Mouse (Mus musculus): ENCODE results near the gene Trim28.

Gene Trim28

GRCm38 (mm10) chr7:13033451-13034147, 34.7 kb downstream of the Trim28 start:
- DNase-seq (ENCODE audit: low spot score in 2 of 2), result no peak

GRCm38 (mm10) chr7:13034148-13034977, 35.4 kb downstream of the Trim28 start, which contains the start of gene Chmp2a:
Gene Chmp2a, minus strand, starts transcription at chr7:13034807.
- peak; percentile 94 to 97 for DNase-seq (ENCODE audit: low spot score in 2 of 2)

DNA sequence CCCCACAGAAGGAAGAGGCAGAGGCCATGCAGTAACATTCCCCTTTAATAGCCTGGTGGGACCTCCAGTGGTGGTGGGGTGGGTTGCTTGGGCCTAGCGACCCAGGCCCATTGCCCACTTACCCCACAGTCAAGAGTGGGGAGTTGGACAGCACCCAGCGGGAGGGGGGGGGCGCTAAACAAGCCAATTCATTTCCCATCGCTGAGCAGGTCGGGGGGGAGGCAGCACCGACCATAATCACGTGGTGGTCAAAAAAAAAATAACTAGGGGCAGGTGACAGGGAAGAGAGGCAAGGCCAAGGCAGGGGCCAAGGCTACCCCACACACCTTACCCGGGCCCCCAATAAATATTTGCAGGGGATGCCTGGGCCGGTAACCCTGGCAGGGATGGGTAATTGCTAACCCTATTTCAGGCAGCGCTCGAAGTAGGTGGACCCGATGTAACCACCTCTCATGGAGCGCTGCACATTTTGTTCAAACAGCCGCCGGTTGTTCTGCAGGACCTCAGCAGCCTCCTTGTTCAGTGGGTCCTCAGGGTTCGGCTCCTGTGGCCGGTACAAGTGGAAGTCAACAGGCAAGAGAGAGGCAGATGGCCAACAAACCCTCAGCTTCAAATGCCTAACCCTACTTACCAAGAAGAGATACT, 36.4 kb downstream of the Trim28 start:
- no peak for DNase-seq (ENCODE audit: low spot score in 2 of 2)

GRCm38 (mm10) chr7:13036806-13037205, 37.9 kb downstream of the Trim28 start:
- no peak for DNase-seq (ENCODE audit: low spot score in 2 of 2)

DNA sequence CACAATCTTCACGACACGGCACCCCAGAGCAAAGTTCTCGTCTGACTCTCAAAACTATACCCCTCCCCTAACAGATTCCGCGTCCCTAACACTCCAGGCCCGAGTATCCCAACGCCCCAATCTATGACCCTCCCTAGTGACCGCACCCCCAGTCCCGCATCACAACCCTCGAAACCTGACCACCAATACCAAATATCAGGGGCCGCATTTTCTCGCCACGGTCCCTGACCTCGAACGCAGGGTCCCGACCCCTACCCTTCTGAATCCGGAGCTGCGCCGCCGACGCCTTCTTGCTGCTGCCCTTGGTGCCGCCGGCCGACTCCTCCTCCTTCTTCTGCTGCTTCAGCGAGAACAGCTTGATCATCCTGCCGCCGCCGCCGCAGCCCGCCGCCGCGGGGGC, 38.5 kb downstream of the Trim28 start:
- DNase-seq (ENCODE audit: low spot score in 2 of 2), result peak in 1 of 2 experiments; percentile 66

DNA sequence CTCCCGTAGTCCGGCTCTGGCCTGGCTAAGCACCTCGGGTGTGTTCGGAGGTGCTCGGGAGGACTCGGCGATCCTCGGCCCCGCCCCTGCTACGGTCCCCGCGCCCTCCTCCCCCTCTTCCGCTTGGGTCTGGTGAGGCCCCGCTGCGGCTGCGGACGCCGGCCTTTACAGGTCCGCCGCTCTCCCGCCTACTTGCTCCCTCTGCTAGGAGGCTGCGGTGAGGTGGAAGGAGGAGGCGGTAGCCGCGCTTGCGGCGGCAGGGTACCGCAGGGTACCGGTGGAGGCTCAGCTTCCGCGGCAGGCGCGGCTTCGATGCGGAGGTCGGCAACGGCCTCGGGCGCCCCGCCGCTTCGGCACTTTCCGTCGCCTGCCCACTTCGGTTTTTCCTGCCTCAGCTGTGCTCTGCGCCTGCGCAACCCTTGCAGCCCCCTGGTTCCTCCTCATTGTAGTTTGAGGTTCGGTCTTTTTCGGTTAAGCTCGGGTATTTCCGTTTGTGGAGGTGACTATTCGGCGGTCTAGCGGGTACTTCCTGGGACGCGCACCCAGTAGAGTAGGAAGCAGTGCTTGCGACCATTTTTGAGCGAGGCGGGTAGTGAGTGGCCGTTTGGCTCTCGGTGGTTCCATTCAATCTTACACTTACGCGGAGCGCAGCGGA, 39.1 kb downstream of the Trim28 start, which contains the start of gene Ube2m:
Gene Ube2m, minus strand, starts transcription at position 375 of the 655 bp plus-strand sequence.
- DNase-seq (ENCODE audit: low spot score in 2 of 2), result peak; percentile 98 to 99

DNA sequence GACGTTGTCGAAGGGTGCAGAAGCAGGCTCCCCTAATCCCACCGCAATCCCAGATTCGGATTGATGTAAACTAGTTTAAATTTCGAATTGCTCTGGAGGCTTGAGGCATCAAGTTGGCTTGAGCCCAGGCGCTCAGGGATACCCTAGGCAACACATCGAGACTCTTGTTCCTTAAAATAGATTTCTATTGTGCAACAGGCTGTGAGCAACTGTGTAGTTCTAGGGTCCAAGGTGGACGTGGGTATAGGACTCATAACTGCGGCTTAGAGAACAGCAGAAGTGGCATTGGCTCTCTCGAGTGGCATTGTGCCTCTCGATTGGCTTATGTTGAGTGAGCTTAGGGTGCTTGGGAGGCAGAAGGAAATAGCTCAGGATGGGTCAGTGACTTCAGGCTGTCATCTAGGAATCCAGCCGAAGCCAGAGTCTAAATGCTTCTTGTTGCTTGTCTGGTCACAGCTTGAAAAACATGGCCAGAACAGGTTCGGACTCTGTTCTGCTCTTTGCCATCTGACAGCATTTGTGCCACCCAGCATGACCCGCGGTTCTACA, 39.8 kb downstream of the Trim28 start:
- DNase-seq (ENCODE audit: low spot score in 2 of 2), result no peak

DNA sequence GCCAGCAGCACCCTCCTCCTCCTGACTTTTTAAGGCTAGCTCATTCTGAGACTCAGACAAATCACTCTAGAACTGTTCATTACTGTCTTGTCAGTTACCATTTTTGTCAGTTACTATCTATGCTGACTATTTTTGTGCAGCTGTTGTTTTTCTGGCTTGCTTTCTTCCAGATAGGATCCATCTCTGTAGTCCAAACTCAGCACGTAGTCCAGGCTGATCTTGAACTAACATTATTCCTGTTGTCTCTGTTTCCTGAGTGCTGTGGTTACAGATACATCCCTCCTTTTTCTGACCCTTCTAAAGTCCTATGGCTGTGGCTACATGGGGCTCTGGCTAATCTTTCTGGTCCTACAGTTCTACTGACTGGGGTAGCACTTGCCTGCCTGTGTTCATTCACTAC, 40.3 kb downstream of the Trim28 start:
- no peak for DNase-seq (ENCODE audit: low spot score in 2 of 2)

- DNase-seq (ENCODE audit: low spot score in 2 of 2), result no peak
Observed at GRCm38 (mm10) chr7:13041256-13041655, 42.3 kb downstream of the Trim28 start.

DNA sequence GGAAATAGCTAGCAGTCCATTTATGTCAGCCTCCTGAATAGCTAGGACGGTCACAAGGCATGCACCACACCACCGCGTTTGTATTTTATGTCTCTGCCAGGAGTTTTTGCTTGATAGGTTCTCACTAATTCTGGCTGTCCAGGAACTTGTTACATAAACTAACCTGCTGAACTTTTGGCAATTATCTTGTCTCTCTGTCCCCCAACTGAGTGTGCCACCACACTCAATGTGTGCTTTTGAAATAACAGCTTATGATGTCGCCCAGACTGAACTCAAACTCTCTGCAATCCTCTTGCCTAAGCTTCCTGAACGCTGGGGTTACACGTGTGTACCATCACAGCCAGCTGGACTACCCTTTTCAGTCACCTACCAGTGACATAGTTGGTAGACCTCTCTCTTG, 43.6 kb downstream of the Trim28 start:
- no peak for DNase-seq (ENCODE audit: low spot score in 2 of 2)

DNA sequence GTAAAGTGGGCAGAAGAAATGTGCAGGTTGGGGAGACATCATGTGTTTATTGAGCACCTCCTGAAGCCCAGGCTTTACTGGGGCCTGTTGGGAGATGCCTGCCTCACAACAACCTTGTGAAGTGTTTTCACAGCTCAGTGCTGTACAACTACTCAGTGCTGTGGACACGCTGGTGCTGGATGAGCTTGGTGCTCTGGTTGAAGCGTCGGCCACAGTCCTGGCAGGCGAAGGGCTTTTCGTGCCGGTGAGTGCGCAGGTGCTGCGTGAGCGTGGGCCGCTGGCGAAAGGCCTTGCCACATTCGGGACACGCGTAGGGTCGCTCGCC, 44.2 kb downstream of the Trim28 start:
- no peak for DNase-seq (ENCODE audit: low spot score in 2 of 2)

GRCm38 (mm10) chr7:13043445-13044253, 44.7 kb downstream of the Trim28 start:
- no peak for DNase-seq (ENCODE audit: low spot score in 2 of 2)

DNA sequence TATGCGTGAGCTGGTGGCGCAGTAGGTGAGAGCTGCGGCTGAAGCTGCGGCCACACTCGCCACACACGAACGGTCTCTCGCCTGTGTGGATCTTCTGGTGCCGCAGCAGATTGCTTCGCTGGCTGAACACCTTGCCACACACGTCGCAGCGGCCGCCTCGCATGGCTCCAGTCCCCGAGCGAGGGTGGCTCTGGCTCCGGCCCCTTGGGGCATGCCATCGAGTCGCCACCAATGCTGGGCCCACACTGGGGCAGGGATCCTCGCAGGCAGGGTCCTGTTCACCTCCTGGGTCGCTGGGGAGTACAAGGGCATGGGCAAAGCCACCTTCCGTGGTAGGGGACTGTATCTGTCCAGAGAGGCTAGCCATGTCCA, 45.3 kb downstream of the Trim28 start:
- DNase-seq (ENCODE audit: low spot score in 2 of 2), result no peak

DNA sequence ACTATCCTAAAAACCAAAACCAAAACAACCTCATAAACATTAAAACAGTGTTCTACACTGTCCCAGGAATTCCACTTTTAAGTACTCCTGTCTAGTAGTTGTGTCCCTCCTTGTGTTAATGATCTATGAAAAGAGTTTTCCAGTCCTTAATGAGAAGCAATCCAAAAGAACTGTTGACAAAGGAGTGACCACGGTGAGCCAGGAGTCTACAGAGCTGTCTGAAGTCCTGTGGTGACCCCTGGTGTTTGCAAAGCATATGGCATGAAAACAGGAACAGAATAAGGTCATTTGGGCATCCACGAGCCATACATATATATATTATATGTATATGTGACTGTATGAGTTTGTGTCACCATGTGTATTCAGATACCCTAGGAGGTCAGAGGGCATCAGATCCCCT, 47.2 kb downstream of the Trim28 start:
- DNase-seq (ENCODE audit: low spot score in 2 of 2), result no peak

DNA sequence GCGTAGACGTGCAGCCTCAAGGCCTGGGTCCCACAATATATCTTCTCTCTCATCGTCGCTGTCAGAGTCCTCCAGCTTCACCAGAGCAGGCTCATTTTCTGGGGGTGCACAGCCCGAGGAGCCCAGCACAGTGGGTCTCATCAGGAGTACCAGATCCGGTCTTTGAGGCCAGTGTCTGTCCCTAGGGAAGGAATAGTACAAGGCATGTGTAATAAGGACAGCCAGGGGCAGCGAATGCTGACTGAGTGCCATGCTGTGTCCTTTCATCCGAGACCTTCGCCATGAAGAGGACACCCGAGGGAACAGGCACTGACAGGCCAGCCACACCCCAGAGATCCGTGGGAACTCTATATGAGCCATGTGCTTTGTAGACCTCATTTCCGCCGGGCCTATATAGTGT, 54.1 kb downstream of the Trim28 start:
- DNase-seq (ENCODE audit: low spot score in 2 of 2), result no peak

DNA sequence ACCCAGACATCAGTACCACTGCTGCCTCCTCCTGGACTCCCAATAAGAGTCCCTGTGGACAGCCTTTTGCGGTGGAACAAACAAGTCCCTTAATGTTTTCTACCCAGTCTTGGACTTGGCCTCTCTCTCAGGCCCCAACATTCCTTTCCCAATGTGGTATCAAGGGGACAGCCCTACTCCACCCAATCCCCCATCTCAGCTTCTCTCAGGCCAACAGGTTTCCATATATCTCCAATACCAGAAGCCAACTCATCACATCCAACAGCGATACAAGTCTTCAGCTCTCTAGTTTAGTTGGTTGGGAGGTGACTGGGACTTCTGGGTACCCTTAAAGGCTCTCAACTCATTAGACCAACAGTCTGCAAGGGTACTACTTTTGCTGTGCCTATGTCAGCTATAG, 54.6 kb downstream of the Trim28 start:
- DNase-seq (ENCODE audit: low spot score in 2 of 2), result no peak

DNA sequence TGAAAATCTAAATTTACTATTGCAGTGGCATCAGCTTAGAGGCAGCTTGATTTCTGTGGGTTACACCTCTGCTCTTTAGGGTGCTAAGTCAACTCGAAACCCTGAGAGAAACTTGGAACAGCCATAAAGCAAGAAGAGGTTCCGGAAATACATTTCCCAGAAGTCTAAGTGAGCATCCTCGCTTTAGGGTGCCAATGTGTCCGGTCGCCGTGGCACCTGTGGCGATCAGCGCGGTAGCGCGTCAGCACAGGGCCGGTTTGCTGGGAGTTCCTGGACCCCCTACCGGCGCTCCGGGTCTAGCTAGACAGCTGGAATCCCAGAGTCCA, 55.0 kb downstream of the Trim28 start:
- no peak for DNase-seq (ENCODE audit: low spot score in 2 of 2)

GRCm38 (mm10) chr7:13054287-13055010, 55.5 kb downstream of the Trim28 start, which contains the start of gene Mzf1:
Gene Mzf1, minus strand, starts transcription at chr7:13054764.
- peak; percentile 84 to 91 for DNase-seq (ENCODE audit: low spot score in 2 of 2)

DNA sequence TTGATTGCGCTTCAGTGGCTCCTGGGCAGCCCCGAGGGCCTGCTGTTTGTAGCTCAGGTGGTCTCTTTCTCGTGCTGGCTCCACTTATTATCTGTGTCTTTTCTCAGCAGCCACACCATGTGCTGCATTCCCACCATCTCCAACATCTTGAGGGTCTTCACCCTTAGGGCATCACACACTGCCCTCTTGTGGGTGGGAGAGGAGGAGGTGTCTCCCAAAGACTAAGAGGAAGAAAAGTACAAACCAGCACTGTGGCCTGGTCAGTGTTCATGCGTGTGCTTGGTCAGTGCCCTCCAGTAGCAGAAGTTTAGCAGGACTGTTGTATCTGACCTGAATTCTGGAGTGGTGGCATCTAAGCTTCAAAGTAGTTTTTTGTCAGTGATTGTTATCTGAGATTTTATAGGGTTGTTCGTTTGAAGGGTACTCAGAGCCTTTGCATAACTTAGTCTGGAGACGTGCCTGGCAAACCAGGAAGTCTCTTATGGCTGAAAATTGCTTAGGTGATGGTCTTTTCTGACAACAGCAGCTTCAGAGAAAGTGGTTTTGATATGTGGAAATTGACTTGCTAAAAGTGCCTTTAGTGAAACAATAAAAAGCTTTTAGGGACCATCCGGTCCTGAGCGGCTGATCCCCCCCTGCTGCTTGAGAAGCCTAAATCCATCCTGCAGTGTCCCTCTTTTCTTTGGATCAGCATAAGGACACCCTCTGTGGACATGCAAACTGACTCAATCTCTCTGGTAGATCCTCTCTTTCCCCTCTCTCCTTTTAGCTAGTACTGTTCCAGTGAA, 58.2 kb downstream of the Trim28 start:
- DNase-seq (ENCODE audit: low spot score in 2 of 2), result peak; percentile 5 to 30

DNA sequence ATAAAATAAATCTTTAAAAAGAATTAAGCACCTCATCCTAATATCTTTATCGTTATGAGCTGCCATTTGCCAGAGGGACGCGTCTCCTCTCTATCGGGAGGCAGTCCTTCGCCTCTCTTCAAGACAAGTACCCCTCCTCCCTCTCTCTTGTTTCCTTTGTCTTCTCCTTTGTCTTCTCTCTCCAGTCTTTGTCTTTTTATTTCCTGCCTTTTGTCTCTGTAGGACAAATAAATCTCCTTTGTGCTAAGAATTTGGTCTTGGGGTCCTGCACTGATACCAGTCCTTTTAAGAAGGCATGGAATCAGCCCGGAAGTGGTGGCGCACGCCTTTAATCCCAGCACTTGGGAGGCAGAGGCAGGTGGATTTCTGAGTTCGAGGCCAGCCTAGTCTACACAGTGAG, 60.6 kb downstream of the Trim28 start:
- DNase-seq (ENCODE audit: low spot score in 2 of 2), result no peak
